Mouse (Mus musculus) liver (tissue): ENCODE measurements around the gene Fars2.
"Not testable (repeated sequence)": the region's sequence is repeated elsewhere in the genome, so short reads cannot be mapped to it uniquely, and the experiment has no call there.

ENCODE experiments used
- DNase-seq: peaks from one replicate; pipeline ENCODE4 v3.0.0-alpha.2; 2020; ENCODE audit warnings: mixed read lengths

Gene Fars2

DNA sequence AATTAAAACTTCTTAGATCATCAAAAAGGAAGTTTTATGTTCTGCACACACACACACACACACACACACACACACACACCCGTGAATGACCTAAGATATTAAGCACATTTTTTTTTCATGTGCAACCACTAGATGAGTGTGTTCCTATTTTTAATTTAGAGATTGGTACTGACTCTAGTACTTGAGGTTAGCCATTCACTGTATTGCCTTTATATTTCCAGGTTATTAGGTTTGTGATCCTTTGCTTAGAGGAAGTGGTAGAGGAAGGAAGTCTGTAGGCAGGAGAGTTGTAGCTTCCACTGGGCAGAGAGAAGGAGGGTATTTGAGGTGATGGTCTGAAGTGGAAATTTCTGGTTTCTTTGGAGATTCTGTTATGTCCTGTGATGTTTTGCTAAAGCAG is 28.4 kb downstream of the Fars2 start:
- no peak for DNase-seq

DNA sequence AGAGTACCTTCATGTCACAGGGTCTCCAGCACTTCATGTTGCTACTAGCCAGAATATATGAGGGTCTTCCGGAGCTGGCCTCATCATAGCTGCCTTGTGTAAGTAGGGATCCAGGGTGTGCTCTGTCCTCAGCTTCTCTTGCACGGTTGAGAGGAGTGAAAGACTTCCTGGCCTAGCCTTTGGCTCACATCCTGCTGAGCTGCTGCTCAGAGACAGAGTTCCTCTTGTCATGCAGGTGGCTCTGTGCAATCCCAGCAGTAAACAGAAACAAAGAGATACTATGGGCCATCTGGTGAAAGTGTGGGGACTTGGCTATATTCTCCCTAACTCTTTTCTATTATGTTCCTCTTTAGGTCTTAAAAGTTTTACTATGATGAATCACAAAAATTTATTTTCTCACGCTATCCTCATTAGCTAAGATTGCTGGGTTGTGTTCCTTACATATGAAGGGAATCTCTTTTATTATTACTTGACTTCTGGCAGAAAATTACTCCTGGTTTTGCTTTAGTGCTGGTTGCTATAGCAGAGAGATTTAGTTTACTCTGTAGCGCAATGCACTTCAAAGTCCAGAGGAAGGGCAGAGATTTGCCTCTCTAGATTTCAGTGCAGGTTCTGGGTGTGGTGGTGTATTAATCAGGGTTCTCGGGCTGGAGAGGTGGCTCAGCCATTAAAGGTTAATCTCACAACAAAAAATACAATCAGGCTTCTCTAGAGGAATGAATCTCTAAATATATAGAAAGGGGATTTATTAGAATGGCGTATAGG is 32.1 kb downstream of the Fars2 start:
- DNase-seq = no peak

DNA sequence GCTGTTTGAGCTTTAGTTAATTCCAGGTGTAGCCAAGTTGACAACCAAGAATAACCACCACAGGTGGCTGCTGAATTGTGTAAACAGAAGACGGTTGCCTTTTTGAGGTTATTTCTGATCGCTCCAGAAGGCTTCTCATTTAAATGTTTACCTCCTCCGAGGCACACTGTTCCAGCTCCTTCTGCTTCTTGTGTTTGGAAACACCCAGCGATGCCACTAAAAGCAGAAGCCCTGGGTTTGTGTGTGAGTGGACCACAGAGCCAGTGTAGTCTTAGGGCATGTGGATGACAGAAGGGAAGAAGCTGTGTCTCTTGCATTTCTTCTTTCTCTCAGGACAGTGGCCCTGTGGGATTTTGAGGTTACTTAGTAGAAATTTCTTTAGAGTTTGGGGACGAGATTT is 33.1 kb downstream of the Fars2 start:
- DNase-seq = no peak

DNA sequence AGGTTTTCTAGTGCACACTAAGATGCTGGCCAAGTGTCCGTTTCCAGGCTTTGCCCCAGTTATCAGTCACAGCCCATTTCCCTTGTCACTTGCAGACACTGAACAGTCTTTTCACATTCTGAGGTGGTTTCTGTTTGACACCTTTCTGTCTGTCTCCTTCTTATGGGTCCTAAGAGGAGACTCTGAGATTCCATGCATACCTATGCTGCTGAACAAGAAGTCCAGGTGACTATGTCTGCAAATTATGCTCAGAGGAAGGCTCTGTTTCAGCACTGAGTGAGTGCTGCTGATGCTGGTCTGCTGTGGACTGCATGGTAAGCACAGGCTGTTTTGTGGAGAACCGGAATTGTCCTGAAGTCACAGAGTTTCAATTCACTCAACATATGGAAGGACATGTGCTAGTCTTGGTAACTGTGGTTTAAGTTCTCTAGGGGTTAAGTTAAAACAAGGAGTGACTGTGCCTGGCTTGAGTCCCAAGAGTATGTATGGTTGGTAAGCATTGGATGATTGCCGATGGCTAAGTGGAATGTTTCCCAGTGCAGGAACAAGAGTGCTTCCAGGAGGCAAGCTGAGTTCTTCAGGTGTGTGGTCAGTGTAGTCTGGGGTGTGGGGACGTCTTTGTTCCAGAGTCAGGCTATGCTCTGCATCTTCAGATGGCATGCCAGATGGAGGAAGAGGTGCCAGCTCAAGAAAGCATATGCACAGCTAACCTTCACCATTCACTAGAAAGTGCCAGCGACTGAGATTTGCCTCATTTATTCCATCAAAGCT is 35.7 kb downstream of the Fars2 start:
- DNase-seq = no peak

DNA sequence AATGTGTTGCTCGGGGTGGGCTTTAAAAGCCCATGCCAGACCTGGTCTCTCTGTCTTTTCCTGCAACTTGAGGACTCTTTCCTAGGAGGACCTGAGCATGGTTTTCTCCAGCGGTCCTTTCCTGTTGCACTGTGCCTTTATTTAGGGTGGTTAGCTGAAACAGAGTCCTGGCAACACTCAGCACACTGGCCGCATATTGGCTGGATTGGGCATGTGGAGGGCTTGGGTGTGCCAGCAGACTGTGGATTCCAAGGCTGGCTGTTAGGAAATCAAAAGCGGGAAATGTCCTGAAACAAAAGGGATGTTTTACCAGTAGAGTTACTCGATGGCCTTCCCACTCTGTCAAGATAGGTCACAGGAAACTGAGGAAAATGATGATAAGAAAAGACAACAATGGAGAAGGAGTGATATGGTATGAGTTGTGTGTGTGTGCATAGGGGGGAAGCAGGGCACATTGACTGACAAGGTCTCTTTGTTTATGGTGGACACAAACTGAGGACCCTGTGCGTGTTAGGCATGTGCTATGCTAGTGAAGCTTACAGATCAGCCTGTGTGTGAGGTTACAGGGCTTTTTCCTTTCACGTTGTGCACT is 39.2 kb downstream of the Fars2 start:
- no peak for DNase-seq

DNA sequence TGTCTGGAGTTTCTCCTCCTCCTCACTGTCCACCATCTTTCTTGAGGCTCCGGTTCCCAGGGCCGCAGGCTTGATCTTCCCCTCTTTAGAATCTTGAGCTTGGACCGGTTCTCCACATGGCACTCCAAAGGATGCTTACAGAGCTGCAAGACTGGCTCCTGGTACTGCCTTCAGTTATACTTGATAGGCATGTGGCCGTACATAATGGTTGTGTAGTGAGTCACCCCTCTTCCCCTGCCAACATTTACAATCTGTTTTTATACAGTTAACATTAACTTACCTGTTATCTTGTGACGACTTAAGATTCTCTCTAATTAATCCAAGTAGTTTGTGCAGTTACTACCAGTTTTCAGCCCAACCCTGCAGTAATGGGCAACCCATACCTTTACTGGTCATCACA is 46.2 kb downstream of the Fars2 start:
- DNase-seq = no peak

DNA sequence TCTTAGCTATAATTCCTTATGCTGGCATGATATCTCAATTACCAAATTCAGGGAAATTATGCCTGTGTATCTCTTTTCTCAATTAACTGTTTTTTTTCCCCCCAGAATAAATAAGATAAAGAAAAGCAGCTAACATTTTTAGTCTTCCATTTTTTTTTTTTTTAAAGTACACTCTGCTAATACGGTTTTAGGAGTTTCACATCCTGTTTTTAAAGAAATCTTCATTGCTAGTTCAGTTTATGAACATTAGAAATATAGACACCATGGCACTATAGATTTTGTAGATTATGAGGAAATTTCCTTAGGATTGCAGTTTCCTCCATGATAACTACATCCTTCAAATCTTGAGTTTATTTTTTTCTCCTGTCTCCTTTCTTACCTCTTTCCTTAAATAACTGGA is 46.7 kb downstream of the Fars2 start:
- no peak for DNase-seq

DNA sequence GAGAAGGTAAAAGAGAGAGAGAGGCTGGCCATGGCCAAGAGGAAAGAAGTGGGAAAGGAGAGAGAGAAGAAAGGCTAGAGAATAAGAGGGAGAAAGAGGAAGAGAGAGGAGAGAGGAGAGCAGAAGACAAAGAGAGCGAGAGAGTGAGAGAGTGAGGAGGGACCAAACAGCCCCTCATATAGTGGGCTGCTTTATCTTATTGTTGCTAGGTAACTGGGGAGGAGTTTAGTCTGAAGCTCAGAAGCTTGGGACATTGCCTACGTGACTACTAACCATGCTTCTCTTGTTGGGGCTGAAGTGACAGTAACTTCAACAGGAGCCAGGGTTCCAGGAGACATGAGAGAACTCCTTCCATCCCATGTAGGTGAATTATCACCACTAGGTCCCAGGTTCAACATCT is 55.8 kb downstream of the Fars2 start:
- DNase-seq = not testable (repeated sequence)

DNA sequence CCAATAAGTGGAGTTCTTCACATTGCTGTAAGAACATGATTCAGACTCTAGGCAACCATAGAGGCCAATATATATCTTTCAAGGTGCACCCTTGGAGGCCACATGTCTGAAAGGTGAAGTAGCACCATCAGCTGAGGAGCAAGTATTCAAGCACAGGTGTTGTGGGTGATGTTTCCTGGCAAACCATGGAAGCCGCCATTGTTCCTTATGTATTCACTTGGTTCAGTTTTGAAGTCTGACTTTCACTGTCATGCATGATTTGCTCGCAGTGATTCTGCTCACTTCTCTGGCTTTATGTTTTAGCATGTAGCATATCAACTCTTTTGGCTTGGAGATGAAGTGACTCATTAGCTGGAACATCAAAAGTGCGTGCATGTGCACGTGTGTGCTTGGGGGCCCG is 56.9 kb downstream of the Fars2 start:
- no peak for DNase-seq

DNA sequence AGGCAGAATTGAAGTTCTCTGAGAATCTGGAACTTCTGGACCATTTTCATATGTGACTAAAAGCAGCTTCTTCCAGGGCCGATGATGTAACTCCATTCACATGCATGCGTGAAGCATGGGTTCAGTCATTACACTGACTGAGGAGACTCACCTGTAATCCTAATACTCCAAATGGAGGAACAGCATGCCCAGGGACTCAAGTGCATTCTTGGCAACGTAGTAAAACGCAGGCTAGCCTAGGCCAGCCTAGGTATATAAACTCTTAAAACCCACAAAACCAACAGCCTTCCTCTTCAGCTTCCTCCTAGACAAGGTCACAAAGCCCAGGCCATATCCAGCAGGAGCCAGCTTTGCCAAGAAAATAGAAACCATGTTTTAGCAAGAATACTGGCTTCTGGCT is 57.6 kb downstream of the Fars2 start:
- DNase-seq = no peak

DNA sequence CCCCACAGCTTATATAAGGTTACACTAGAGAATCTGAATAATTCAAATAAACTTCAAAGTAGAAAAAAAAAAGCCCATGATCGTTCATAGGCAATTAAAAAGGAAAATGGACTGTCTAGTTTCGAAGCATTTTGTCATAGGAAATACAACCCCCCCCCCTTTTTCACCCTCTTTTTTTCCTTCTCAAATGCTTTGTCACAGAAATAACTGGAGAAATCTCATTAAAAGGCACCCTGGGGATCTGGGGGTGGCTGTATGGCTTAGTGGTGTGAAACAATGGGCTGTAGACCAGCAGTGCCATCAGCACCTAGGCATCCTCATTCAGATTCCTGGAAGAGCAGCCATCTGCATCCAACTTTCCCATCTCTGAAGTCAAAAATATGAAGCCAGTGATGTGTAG is 64.0 kb downstream of the Fars2 start:
- DNase-seq = no peak

DNA sequence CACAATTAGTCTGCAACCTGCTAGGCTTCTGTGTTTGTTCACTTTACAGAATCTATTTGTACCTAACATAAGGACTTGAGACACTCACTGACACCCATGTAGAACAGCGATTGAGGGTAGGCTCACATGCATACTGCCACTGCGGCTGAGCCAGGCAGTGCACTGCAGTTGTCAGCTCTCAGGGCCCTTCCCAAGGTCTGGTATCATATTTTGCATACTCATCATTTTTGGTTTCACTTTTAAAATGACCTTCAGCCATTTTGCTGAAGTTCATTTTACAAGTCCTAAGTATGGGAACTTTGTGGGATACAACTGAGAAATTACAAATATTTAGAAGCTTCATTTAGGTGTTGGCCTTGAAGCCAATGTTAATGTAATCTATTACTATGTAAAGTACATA is 73.4 kb downstream of the Fars2 start:
- DNase-seq = peak; percentile 31

DNA sequence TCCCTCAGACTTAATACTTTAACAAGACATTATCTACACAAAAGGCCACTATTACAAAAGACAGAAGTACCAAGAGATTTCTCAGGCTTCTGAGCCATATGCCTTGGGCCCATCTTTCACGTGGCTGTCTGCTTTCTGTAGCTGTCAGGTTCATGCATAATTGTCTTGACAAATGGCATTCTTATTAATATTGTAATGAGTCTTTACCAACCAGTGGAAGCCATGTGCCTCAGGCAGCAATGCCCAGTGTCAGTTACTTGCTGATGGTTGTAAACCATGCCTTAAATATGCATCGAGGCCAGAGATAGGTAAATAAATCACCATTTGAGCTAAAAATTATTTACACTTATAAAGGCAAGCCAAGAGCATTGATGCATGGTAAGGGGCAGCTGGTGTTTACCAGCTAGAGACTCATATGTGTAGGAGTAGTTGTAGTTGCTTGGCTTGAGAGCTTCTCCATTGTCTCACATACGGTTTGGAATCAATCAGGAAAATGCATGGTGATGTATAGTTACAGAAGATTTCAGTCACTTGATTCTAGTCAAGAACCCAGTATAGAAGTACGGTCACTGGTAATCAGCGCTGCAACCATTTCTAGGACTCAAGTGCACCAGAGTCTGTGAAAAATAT is 76.4 kb downstream of the Fars2 start:
- no peak for DNase-seq

DNA sequence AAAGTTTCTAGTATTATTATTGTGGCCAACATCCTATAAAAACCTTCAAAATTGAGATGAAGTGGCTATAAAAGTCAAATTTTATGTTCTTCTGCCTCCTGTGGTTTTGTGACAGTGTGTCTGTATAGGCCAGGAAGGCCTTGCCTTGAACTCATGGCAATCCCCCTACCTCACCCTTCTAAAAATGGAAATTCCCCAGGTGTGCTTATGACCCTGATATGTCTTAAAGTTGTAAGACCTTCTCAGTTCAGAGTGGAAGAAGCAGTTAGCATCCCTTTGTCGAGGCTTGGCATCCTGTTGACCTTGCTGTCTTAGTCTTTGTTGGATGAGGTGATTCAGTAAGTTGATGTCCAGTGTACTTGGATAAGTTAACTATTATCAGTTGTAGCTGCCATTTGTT is 82.1 kb downstream of the Fars2 start:
- DNase-seq = no peak

DNA sequence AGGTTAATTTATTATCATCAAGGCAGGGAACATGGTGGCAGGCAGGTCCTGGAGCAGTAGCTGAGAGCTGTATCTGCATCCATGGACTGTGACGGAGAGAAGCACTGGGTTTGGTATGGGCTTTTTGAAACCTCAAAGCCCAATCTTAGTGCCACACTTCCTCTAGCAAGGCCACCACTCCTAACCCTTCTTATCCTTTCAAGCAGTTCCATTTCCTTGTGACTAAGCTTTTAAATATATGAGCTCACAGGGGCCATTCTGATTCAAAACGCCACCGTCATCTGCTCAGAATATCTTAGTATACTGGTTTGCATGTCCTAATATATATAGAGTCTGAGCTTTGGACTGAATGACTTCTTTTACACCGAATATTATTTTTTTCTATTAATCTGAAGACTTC is 83.2 kb downstream of the Fars2 start:
- DNase-seq = peak; percentile 46

DNA sequence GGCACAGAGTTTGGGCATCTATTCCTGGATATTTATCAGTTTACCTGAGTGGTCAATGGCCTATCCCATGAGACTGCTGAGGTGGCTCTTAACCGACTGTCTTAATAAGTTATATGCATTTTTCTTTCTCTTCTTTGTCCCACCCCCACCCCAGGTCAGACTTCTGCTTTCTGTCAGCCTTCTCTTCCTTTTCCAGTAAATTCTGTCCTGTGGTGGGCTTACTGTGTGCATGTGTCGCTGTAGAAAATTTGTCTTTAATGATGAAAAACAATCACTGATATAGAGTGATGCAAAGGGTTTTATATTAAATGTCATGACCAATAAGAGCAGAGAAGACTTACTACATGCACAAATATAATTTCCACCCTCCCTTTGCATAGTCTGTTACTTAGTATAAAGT is 85.3 kb downstream of the Fars2 start:
- no peak for DNase-seq

DNA sequence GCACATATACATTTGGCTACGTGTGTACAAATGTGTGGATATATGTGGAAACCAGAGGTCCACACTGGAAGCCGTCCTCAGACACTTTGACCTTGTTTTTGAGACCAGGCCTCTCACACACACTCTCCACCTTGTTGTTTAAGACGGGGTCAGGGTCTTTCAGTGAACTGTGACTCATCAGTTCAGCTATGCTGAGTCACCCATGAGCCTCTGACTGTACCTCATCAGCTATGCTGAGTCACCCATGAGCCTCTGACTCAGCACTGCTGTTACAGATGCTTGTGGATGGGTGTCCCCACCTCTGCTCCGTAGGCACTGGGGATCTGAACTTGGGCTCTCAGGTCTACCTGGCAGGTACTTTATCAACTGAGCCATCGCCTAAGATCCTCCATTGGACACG is 85.8 kb downstream of the Fars2 start:
- peak; percentile 94 for DNase-seq

DNA sequence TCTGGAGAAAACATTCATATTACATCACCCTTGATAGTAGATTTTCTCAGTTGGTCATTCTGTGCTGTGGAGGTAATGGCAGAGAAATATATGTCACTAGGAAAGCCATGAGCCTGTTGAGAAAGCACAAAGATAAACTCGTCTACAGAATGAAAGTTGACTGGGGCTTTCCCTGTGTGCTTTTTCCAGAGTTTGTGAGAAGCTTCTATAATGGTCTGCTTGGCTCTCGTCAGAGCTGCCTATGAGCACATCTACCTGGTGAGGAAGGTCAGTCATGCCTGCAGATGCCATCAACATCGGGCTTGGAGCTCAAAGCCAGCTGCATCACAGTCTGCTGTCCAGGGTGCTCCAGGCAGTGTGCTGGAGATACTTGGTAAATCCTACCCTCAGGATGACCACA is 87.1 kb downstream of the Fars2 start:
- DNase-seq = no peak

DNA sequence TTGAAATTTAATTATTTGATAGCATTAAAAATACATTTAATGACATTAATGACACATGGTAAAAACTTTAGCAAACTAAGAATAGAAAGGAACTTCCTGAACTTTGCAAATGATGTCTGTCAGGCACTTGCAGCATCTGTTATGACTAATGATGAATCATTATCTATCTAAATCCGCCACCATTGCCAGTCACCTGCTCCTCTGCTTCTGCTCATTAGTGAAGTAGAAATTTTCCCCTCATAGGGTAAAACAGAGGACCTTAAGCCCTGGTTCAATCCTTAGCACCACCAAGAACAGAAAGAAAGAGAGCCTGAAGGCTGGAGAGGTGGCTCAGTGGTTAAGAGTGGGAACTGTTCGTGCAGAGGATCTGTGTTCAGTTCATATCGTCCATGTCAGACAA is 93.8 kb downstream of the Fars2 start:
- DNase-seq = no peak

DNA sequence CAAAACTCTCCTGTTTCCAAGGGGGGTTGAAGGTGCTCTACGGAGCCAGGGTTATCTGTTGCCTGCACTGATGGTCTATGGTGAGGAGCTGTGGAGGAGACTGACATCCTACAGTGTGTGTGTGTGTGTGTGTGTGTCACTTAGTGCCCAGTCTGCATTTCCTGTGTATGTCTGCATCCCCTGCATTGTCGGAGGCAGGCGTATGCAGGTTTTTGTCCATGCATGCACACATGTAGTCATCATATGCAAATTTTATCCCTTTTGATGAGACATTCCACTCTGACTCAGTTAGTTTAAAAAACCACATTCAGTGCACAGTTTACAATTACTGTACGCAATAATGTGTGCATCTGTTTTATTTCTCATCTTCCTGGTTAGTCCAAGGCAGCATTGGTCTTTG is 96.8 kb downstream of the Fars2 start:
- no peak for DNase-seq

DNA sequence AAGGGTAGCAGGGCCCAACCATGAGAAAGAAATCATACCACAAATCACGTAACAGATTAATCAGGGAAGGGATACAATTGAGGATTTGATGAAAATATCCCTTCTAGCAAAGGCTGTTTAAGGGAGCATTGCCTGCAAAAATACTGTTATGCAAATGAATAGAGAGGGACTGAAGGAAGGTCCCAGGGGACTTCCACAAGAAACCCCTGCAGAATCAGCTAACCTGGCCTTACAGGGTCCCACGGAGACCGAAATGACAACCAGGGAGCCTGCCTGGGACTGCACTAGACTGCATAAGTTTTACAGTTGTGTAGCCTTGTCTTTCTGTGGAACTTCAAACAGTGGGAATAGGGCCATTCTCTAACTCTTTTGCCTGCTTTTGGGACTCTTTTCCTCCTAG is 98.8 kb downstream of the Fars2 start:
- no peak for DNase-seq

DNA sequence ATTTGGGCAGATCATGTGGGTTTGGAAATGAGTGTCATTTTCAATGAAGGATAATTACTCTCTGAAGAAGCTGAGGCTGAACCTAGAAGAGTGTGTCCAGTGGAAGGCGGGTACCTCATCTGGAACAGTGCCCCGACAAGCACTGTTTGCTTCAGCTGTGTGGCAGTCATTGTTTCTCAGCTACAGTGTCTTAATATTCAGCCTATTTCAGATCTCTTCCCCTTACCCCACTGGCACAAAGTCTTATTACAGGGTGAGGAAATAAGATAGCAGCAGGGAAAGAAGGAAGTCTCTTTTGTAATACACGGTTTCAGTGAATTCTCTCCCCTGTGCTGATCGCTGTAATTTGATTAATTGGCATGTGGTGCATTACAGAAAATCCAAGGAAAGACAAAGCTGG is 101.1 kb downstream of the Fars2 start:
- no peak for DNase-seq

DNA sequence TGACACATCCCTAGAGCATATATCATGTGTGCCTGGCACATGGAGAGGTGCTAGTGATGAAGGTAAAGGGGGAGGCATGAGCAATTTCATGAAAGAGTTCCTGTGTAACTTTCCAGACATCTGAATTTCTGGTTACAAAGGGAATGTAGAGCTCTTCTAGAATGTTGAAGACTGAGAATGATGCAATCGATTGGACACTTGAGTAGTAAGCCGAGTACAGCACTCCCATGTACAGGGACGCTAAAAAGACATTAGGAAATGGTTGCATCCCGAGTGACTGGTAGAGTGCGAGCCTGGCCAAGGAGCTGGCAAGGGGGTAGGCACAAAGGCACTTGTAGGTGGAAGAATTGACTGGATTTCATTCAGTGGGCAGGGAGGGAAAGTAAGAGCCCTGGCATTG is 102.3 kb downstream of the Fars2 start:
- no peak for DNase-seq

DNA sequence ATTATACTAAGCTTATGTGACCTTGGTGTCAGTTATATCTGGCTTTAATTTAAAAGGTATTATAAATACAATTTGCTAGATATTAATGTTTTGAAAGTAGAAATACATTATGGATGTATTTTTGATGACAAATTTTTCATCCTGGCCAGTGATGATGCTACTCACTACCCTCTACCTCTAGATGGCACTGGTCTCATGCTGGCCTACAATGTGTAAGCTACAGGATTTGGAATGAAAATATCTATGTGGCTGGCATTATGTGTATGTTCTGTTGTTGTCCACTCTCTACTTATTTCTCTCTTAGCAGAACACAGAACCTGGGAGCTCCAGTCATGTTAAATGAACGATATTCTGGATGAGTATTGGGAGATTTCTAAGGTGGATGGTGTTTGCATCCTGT is 104.7 kb downstream of the Fars2 start:
- no peak for DNase-seq
